7 mouse cellular contexts compared by ENCODE assay signal in the genomic region with DNA sequence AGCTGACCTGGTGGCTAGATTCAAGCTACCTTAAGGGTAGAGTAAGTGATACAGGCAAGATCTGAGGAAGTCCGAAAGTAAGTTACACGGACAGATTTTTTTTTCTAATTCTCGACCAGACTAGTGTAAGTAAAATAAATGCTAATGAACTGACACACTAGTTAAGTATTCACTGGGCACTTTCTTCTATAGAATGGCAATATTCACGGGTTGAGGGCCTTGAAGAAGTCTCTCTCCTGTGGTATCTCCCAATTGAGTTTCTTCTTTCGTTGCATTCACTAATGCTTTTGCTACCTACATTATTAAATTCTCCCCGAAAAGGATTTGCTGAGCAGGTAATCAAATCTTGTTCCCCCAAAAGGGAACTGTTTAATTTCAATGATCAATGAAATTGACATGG. TPM values are rescaled to one million over a fixed set of nuclear protein-coding genes. Genes with fewer than 3 reads are reported as not detected.
DNase-seq lines count a peak whose midpoint lies in the region; ATAC-seq and TF ChIP-seq lines count a peak whose summit lies in the region.

No protein-coding gene starts in this region.

- no peak for DNase-seq in lung, embryonic 14.5 days
- DNase-seq in lung, postnatal 4 days: no peak
- no peak for DNase-seq in yolk sac, embryonic 10.5 days (ENCODE audit: low spot score)
- DNase-seq in layer of hippocampus, postnatal 10 days (ENCODE audit: low spot score in 2 of 2): no peak

- H3K36me3 ChIP-seq in lung, embryonic 14.5 days (ENCODE audit: insufficient read depth): no peaks in the 10 kb centered on the region
- no peaks in the 10 kb centered on the region for H3K36me3 ChIP-seq in embryonic facial prominence, embryonic 12.5 days
- no peaks in the 10 kb centered on the region for H3K36me3 ChIP-seq in intestine, postnatal 0 days (ENCODE audit: control insufficient read depth, insufficient read depth)
- H3K36me3 ChIP-seq in neural tube, embryonic 15.5 days: no peaks in the 10 kb centered on the region

- WGBS in lung, embryonic 14.5 days: 14% methylated on average over 6 of the region's 6 CpGs
- 20% methylated on average over 6 of the region's 6 CpGs for WGBS in embryonic facial prominence, embryonic 12.5 days
- WGBS in intestine, postnatal 0 days: 14% methylated on average over 6 of the region's 6 CpGs
- WGBS in neural tube, embryonic 15.5 days: 25% methylated on average over 6 of the region's 6 CpGs

- H3K4me3 ChIP-seq in lung, embryonic 14.5 days (ENCODE audit: low read depth, low read length): peak overlapping the region; percentile 82
- peak overlapping the region; percentile 67 for H3K4me3 ChIP-seq in embryonic facial prominence, embryonic 12.5 days
- H3K4me3 ChIP-seq in intestine, postnatal 0 days (ENCODE audit: low read depth, low read length): peak overlapping the region; percentile 99
- peak overlapping the region; percentile 74 for H3K4me3 ChIP-seq in neural tube, embryonic 15.5 days (replicated peaks)

- no peaks in the 10 kb centered on the region for H3K27me3 ChIP-seq in lung, embryonic 14.5 days (ENCODE audit: insufficient read depth, low read length)
- H3K27me3 ChIP-seq in embryonic facial prominence, embryonic 12.5 days: no peaks in the 10 kb centered on the region
- no peaks in the 10 kb centered on the region for H3K27me3 ChIP-seq in intestine, postnatal 0 days (replicated peaks; ENCODE audit: control insufficient read depth, insufficient read depth, low read length)
- no peaks in the 10 kb centered on the region for H3K27me3 ChIP-seq in neural tube, embryonic 15.5 days (replicated peaks)

- peaks cover 10% of the 10 kb centered on the region for H3K4me1 ChIP-seq in lung, embryonic 14.5 days (ENCODE audit: insufficient read depth)
- peaks cover 18% of the 10 kb centered on the region for H3K4me1 ChIP-seq in embryonic facial prominence, embryonic 12.5 days
- no peaks in the 10 kb centered on the region; the same call in 1 of the 2 replicates for H3K4me1 ChIP-seq in intestine, postnatal 0 days (replicated peaks; ENCODE audit: control insufficient read depth, insufficient read depth, low read length)
- peaks cover 29% of the 10 kb centered on the region for H3K4me1 ChIP-seq in neural tube, embryonic 15.5 days

- H3K4me2 ChIP-seq in lung, embryonic 14.5 days: peak overlapping the region; percentile 70
- H3K4me2 ChIP-seq in embryonic facial prominence, embryonic 12.5 days (replicated peaks): peak overlapping the region; percentile 67
- H3K4me2 ChIP-seq in intestine, postnatal 0 days (replicated peaks; ENCODE audit: low read depth): peak overlapping the region; percentile 68
- H3K4me2 ChIP-seq in neural tube, embryonic 15.5 days: peak overlapping the region; percentile 60

- no peaks in the 10 kb centered on the region for H3K9me3 ChIP-seq in lung, embryonic 14.5 days (ENCODE audit: low read depth, low read length)
- no peaks in the 10 kb centered on the region for H3K9me3 ChIP-seq in embryonic facial prominence, embryonic 12.5 days
- no peaks in the 10 kb centered on the region for H3K9me3 ChIP-seq in intestine, postnatal 0 days (ENCODE audit: control insufficient read depth)
- H3K9me3 ChIP-seq in neural tube, embryonic 15.5 days (replicated peaks): no peaks in the 10 kb centered on the region

- no peak for ATAC-seq in lung, embryonic 14.5 days (ENCODE audit: insufficient read depth)
- no peak for ATAC-seq in embryonic facial prominence, embryonic 12.5 days (ENCODE audit: insufficient number of reproducible peaks, insufficient read depth, low FRiP score, low TSS enrichment)
- ATAC-seq in intestine, postnatal 0 days: no peak
- ATAC-seq in neural tube, embryonic 15.5 days (ENCODE audit: low FRiP score): no peak

- H3K27ac ChIP-seq in lung, embryonic 14.5 days (ENCODE audit: low read depth): no peak overlapping the region
- H3K27ac ChIP-seq in embryonic facial prominence, embryonic 12.5 days: no peak overlapping the region
- 0 out of 2 replicates have a peak overlapping the region, but pooled peaks have one; percentile 79 for H3K27ac ChIP-seq in intestine, postnatal 0 days (ENCODE audit: low read depth, low read length)
- peak overlapping the region; percentile 85 for H3K27ac ChIP-seq in neural tube, embryonic 15.5 days (replicated peaks)

- H3K9ac ChIP-seq in lung, embryonic 14.5 days: 0 out of 2 replicates have a peak overlapping the region, but pooled peaks have one; percentile 36
- H3K9ac ChIP-seq in embryonic facial prominence, embryonic 12.5 days: no peak overlapping the region
- 0 out of 2 replicates have a peak overlapping the region, but pooled peaks have one; percentile 89 for H3K9ac ChIP-seq in intestine, postnatal 0 days (ENCODE audit: low read depth, low read length)
- peak overlapping the region; percentile 84 for H3K9ac ChIP-seq in neural tube, embryonic 15.5 days (replicated peaks)

- no peak for TF ChIP-seq CTCF in lung, embryonic 14.5 days (IDR thresholded peaks at IDR 0.05; ENCODE audit: low read depth)
- TF ChIP-seq CTCF in intestine, postnatal 0 days (IDR thresholded peaks at IDR 0.05; ENCODE audit: low read depth): no peak

RNA-seq across cellular contexts. Expression of a gene that starts 0.7 kb away (rescaled TPM):
- polyA plus RNA-seq in lung, embryonic 14.5 days (2014; fragmentation: Nextera tagmentation; extraction: Ambion mirVana): 65.6 and 67.1 TPM in 2 replicates
- 46.9 and 52.2 TPM in 2 replicates for polyA plus RNA-seq in embryonic facial prominence, embryonic 12.5 days (2016; fragmentation: Nextera tagmentation; extraction: Ambion mirVana)
- polyA plus RNA-seq in intestine, postnatal 0 days (2015; fragmentation: Nextera tagmentation; extraction: Ambion mirVana): 14.0 and 14.5 TPM in 2 replicates
- 25.1 and 29.4 TPM in 2 replicates for polyA plus RNA-seq in neural tube, embryonic 15.5 days (2015; fragmentation: Nextera tagmentation; extraction: Ambion mirVana)
- total RNA-seq in layer of hippocampus, postnatal 10 days (2021): 10 to 100 TPM; 59.0 to 64.7 TPM

RNA-seq across cellular contexts. Expression of a gene that starts 25.6 kb away (rescaled TPM):
- polyA plus RNA-seq in lung, embryonic 14.5 days (2014; fragmentation: Nextera tagmentation; extraction: Ambion mirVana): 7.5 and 7.8 TPM in 2 replicates
- 6.2 and 6.7 TPM in 2 replicates for polyA plus RNA-seq in embryonic facial prominence, embryonic 12.5 days (2016; fragmentation: Nextera tagmentation; extraction: Ambion mirVana)
- polyA plus RNA-seq in intestine, postnatal 0 days (2015; fragmentation: Nextera tagmentation; extraction: Ambion mirVana): 3.5 and 3.8 TPM in 2 replicates
- 8.7 and 8.9 TPM in 2 replicates for polyA plus RNA-seq in neural tube, embryonic 15.5 days (2015; fragmentation: Nextera tagmentation; extraction: Ambion mirVana)
- total RNA-seq in layer of hippocampus, postnatal 10 days (2021): 10 to 100 TPM; 35.9 to 37.9 TPM

Comparison
In these comparisons a context has a peak if more than half of its experiments do, and no peak if none do; other contexts are left out.
1. H3K27ac ChIP-seq: peak in intestine, postnatal 0 days (single experiment) and neural tube, embryonic 15.5 days (single experiment); none in lung, embryonic 14.5 days (single experiment) and embryonic facial prominence, embryonic 12.5 days (single experiment).
2. Peak in every context shown above with its lines, with median percentiles within 50 percentile points of each other: H3K4me2 ChIP-seq and H3K4me3 ChIP-seq.